Mouse (Mus musculus) effector memory CD4-positive, alpha-beta T cell, adult 5 months (primary cell): ENCODE measurements around the gene Pkd1l2. TPM values are rescaled to one million over a fixed set of nuclear protein-coding genes. Genes with fewer than 3 reads are reported as not detected.

ENCODE experiments used
- polyA plus RNA-seq: library from polyadenylated mRNA; unstranded; fragments of 100-300 nt; shearing (Covaris generic); gene quantifications from one replicate; pipeline ENCODE4 v1.2.1, GENCODE M21; 2017

The Pkd1l2 gene
- polyA plus RNA-seq = 0.41 TPM

DNA sequence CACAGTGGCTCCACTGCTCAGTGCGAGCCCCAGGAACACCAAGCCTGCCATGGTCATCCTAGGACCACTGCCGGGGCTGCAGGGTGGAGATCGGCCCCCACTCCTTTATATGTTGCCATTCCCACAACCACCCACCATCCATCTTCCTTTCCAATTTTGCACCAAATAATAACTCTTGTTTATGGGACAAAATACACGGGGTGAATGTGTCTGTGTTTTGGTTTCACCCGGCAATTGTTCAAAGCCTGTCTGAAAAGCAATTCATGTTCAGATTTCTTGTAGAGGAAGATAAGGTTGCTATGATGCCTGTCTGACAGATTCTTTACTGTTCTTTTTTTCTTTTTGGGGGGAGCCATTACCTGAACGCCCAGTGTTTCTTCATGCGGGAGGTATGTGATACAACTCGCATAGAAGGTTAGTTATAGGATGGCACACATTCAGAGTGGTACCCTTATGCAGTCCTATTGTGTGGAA lies at the start of gene Pkd1l2:
Pkd1l2 (minus strand) TSS at position 51 of the 474 bp plus-strand sequence.

DNA sequence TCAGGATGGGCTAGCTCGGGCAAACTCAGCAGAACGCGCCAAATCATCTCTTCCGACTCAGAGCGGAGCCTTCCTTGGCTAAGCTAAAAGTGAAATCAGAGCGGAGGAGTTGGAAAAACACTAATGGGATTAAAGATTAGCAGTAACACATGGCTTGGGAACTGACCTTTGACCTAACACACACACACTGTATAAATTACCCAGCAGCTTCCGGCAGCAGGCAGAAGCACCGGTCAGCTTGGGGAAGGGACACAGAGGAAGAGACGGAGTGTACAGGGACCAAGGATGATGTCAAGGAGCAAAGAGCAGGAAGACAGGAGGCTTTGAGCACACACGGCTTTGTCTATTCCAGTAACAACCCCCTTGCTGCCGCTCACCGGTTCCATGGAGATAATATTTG lies 13.4 kb upstream of the Pkd1l2 start, which contains the start of gene Bco1:
Bco1 (plus strand) TSS at position 208 of the 400 bp plus-strand sequence.

DNA sequence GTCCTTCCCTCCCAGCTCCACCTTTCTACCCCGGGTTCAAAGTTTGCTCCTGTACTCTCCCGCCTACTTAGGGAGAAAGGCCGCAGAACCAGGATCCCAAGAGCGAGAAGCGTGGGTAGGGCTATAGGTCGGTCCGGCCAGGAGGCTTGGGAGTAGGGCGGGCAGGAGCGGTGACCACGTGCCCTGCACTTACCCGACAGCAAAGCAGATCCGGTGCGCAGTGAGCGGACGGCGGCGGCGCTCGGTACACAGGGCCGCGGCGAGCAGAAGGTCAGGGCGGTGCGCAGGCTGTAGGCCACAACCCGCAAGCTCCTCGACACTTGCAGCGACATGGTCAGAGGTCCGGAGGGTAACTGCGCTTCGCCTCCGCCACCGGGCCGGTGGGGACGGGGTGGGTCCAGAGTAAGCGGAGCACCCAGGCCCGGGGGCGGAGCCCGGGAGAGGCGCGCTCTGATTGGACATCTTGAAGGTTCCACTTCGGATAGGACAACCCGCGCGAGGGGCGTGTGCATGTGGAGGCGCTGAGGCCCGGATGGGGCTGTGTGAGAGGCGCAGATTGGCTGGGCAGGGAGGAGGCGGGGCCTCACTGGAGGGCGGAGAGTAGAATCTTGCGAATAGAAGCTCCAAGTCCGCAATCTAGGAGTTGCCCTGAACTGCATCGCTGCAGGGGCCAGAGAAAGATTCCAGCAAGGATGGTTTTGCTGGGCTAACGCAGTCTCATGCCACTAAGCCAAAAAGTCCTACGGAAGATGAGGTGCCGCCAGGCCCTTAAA lies 89.0 kb downstream of the Pkd1l2 start, which contains the start of gene Gcsh:
Gcsh (minus strand) TSS at position 443 of the 773 bp plus-strand sequence.

DNA sequence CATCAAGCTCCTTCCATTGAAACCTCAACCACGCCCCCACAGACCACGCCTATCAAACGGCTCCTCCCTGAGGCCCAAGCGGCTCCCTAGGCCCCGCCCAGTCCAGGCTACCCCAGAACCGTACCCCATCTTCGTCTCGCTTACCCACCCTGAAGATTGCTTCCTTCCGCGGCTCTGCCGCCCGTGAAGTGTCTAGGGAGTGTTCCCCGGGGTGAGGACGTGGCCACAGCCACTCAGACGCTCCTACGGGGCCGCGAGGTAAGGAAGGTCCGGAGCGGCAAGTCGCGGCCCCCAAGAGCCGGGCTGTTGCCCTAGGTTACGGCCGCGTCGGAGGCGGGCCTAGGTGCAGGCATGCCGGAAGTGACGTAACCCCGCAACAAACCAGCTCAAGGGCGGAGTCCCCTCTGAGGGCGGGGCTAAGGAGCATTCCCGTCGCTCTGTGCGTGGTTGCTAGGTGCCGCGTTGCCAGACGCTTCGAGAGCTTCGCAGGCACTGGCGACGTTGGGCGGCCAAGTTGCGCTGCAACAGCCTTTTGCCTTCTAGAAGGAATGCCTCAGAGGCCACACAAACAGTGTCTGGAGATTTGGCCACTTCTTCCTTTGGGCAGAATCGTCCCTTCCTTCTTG lies 103.5 kb downstream of the Pkd1l2 start, which contains the start of gene 1700030J22Rik:
1700030J22Rik (minus strand) TSS at position 329 of the 626 bp plus-strand sequence.

Other genes with a start within 250 kb of the Pkd1l2 start
- gene Cmc2, start 161.0 kb downstream of the Pkd1l2 start, polyA plus RNA-seq = 26.9 TPM
- gene Cenpn, start 160.7 kb downstream of the Pkd1l2 start, polyA plus RNA-seq = 1.5 TPM
- 16.5 TPM for gene Atmin, start 139.1 kb downstream of the Pkd1l2 start, polyA plus RNA-seq
- gene 1700030J22Rik, start 103.5 kb downstream of the Pkd1l2 start, polyA plus RNA-seq = 0.34 TPM
- gene Gcsh, start 88.9 kb downstream of the Pkd1l2 start, polyA plus RNA-seq = 7.2 TPM
- gene Bco1, start 13.4 kb upstream of the Pkd1l2 start, polyA plus RNA-seq = not detected
- gene Gan, start 75.7 kb upstream of the Pkd1l2 start, polyA plus RNA-seq = 2.9 TPM
- 99.6 TPM for gene Cmip, start 174.6 kb upstream of the Pkd1l2 start, polyA plus RNA-seq